Mouse (Mus musculus) neural tube, embryonic 15.5 days (tissue): ENCODE data around the gene Bhlha9. TPM values are rescaled to one million over a fixed set of nuclear protein-coding genes. Genes with fewer than 3 reads are reported as not detected.

Experiments
- ATAC-seq: fragments of 200-750 bp; cut with Nextera tagmentation; 2 replicates; pipeline ENCODE4 v1.8.0; 2017; ENCODE audit warnings: mild to moderate bottlenecking, moderate TSS enrichment, moderate library complexity; ENCODE audit not compliant: low FRiP score
- H3K27ac ChIP-seq: fragments of 300-500 bp; sonication (generic); replicated peaks from 2 replicates; pipeline ENCODE4 v1.5.1; 2015; ENCODE audit warnings: mild to moderate bottlenecking, inconsistent platforms
- H3K27me3 ChIP-seq: fragments of 300-500 bp; sonication (generic); replicated peaks from 2 replicates; pipeline ENCODE4 v1.6.1; 2015; ENCODE audit warnings: inconsistent platforms
- H3K36me3 ChIP-seq: fragments of 300-500 bp; sonication (generic); 2 replicates; pipeline ENCODE4 v1.6.1; 2015; ENCODE audit warnings: inconsistent platforms
- H3K4me1 ChIP-seq: fragments of 300-500 bp; sonication (generic); 2 replicates; pipeline ENCODE4 v1.6.1; 2015; ENCODE audit warnings: inconsistent platforms
- H3K4me2 ChIP-seq: fragments of 300-500 bp; sonication (generic); 2 replicates; pipeline ENCODE4 v1.6.1; 2015; ENCODE audit warnings: inconsistent platforms, mild to moderate bottlenecking, moderate library complexity
- H3K4me3 ChIP-seq: fragments of 300-500 bp; sonication (generic); replicated peaks from 2 replicates; pipeline ENCODE4 v1.5.1; 2015; ENCODE audit warnings: mild to moderate bottlenecking, inconsistent platforms
- H3K9ac ChIP-seq: fragments of 300-500 bp; sonication (generic); replicated peaks from 2 replicates; pipeline ENCODE4 v1.6.1; 2015; ENCODE audit warnings: mild to moderate bottlenecking, inconsistent platforms
- H3K9me3 ChIP-seq: fragments of 300-500 bp; sonication (generic); replicated peaks from 2 replicates; pipeline ENCODE4 v1.6.1; 2016; ENCODE audit warnings: inconsistent platforms
- WGBS: fragments of 180-500 bp; shearing (Covaris S2); methylation state at CpG from one replicate; pipeline ENCODE4 v1.1.7; 2015; ENCODE audit warnings: mixed read lengths; 5-methylcytosine and 5-hydroxymethylcytosine counted together
- polyA plus RNA-seq: library from polyadenylated mRNA; unstranded; fragments of >200 nt; fragmentation: Nextera tagmentation; extraction: Ambion mirVana; gene quantifications from 2 replicates; pipeline ENCODE4 v1.2.1, GENCODE M21; 2015

Gene Bhlha9
- 1.7 and 1.9 TPM in 2 replicates for polyA plus RNA-seq

GRCm38 (mm10) chr11:76671871-76672475, at the start of gene Bhlha9:
TSS of gene Bhlha9 (plus strand) at chr11:76672470.
- Histone ChIP-seq H3K27ac (no peak within 1 kb of the TSS), H3K9ac (peak within 1 kb of the TSS; percentile 59), H3K9me3 (no peaks in the 10 kb centered on the region), H3K4me2 (peak within 1 kb of the TSS; percentile 85), H3K4me1 (peaks cover 16% of the 10 kb centered on the region), H3K36me3 (no peaks in the 10 kb centered on the region), H3K27me3 (peaks cover 65% of the 10 kb centered on the region), H3K4me3 (peak within 1 kb of the TSS; percentile 42)
- ATAC-seq: no peak
- 62% methylated on average over 15 of the region's 15 CpGs for WGBS

GRCm38 (mm10) chr11:76622566-76623205, 49.6 kb upstream of the Bhlha9 start:
- Histone ChIP-seq H3K36me3 (no peaks in the 10 kb centered on the region), H3K27me3 (peaks cover 8% of the 10 kb centered on the region; the same call in 1 of the 2 replicates), H3K4me3 (peak overlapping the region; percentile 64), H3K27ac (peak overlapping the region; percentile 50; the same call in 1 of the 2 replicates), H3K9ac (peak overlapping the region; percentile 59), H3K4me2 (peak overlapping the region; percentile 100), H3K4me1 (peaks cover 35% of the 10 kb centered on the region), H3K9me3 (no peaks in the 10 kb centered on the region)
- under 1% methylated on average over 65 of the region's 66 CpGs for WGBS
- 0 out of 2 replicates have a peak, but pooled peaks have one; percentile 23 for ATAC-seq

- Histone ChIP-seq H3K36me3 (no peaks in the 10 kb centered on the region), H3K9me3 (no peaks in the 10 kb centered on the region), H3K4me2 (peak overlapping the region; percentile 100), H3K27me3 (peaks cover 8% of the 10 kb centered on the region; the same call in 1 of the 2 replicates), H3K9ac (peak overlapping the region; percentile 59), H3K27ac (peak overlapping the region; percentile 50; the same call in 1 of the 2 replicates), H3K4me3 (peak overlapping the region; percentile 64), H3K4me1 (peaks cover 35% of the 10 kb centered on the region)
- 1% methylated on average over 41 of the region's 72 CpGs for WGBS
- peak; percentile 85 for ATAC-seq
Observed at GRCm38 (mm10) chr11:76623206-76623961, 48.9 kb upstream of the Bhlha9 start.

GRCm38 (mm10) chr11:76624071-76624470, 48.2 kb upstream of the Bhlha9 start:
- Histone ChIP-seq H3K4me2 (peak overlapping the region; percentile 100), H3K9ac (no peak overlapping the region), H3K9me3 (no peaks in the 10 kb centered on the region), H3K4me1 (peaks cover 35% of the 10 kb centered on the region), H3K27ac (no peak overlapping the region), H3K36me3 (no peaks in the 10 kb centered on the region), H3K27me3 (peaks cover 8% of the 10 kb centered on the region; the same call in 1 of the 2 replicates), H3K4me3 (peak overlapping the region; percentile 64)
- no peak for ATAC-seq
- 58% methylated on average over 10 of the region's 10 CpGs for WGBS

GRCm38 (mm10) chr11:76624881-76625280, 47.4 kb upstream of the Bhlha9 start:
- Histone ChIP-seq H3K4me3 (no peak overlapping the region), H3K27me3 (peaks cover 8% of the 10 kb centered on the region; the same call in 1 of the 2 replicates), H3K9me3 (no peaks in the 10 kb centered on the region), H3K4me2 (no peak overlapping the region), H3K4me1 (peaks cover 35% of the 10 kb centered on the region), H3K9ac (no peak overlapping the region), H3K27ac (no peak overlapping the region), H3K36me3 (no peaks in the 10 kb centered on the region)
- 88% methylated on average over 3 of the region's 3 CpGs for WGBS
- no peak for ATAC-seq

GRCm38 (mm10) chr11:76628613-76629012, 43.7 kb upstream of the Bhlha9 start:
- Histone ChIP-seq H3K9ac (no peak overlapping the region), H3K36me3 (no peaks in the 10 kb centered on the region), H3K27me3 (no peaks in the 10 kb centered on the region), H3K4me1 (peaks cover 4% of the 10 kb centered on the region), H3K4me2 (no peak overlapping the region), H3K27ac (no peak overlapping the region), H3K4me3 (no peak overlapping the region), H3K9me3 (no peaks in the 10 kb centered on the region)
- ATAC-seq: no peak
- 86% methylated on average over 5 of the region's 5 CpGs for WGBS

GRCm38 (mm10) chr11:76630023-76630422, 42.2 kb upstream of the Bhlha9 start:
- Histone ChIP-seq H3K9ac (no peak overlapping the region), H3K9me3 (no peaks in the 10 kb centered on the region), H3K4me3 (no peak overlapping the region), H3K4me1 (no peaks in the 10 kb centered on the region), H3K27me3 (no peaks in the 10 kb centered on the region), H3K4me2 (no peak overlapping the region), H3K27ac (no peak overlapping the region), H3K36me3 (no peaks in the 10 kb centered on the region)
- 32% methylated on average over 2 of the region's 2 CpGs for WGBS
- ATAC-seq: no peak

- H3K4me2 ChIP-seq: no peak overlapping the region
- no peaks in the 10 kb centered on the region for H3K9me3 ChIP-seq
- no peak overlapping the region for H3K9ac ChIP-seq
- H3K27me3 ChIP-seq: no peaks in the 10 kb centered on the region
- no peak overlapping the region for H3K4me3 ChIP-seq
- no peak for ATAC-seq
- no peaks in the 10 kb centered on the region for H3K36me3 ChIP-seq
- H3K4me1 ChIP-seq: no peaks in the 10 kb centered on the region
- WGBS: 80% methylated on average over 5 of the region's 5 CpGs
- no peak overlapping the region for H3K27ac ChIP-seq
Observed at GRCm38 (mm10) chr11:76630487-76630886, 41.8 kb upstream of the Bhlha9 start.

- no peak for ATAC-seq
- 34% methylated on average over 17 of the region's 17 CpGs for WGBS
- Histone ChIP-seq H3K9ac (no peak overlapping the region), H3K4me1 (peaks cover 8% of the 10 kb centered on the region), H3K4me3 (no peak overlapping the region), H3K36me3 (no peaks in the 10 kb centered on the region), H3K27ac (no peak overlapping the region), H3K4me2 (no peak overlapping the region; the same call in 1 of the 2 replicates), H3K9me3 (no peaks in the 10 kb centered on the region), H3K27me3 (no peaks in the 10 kb centered on the region)
Observed at GRCm38 (mm10) chr11:76639269-76639985, 32.8 kb upstream of the Bhlha9 start.

GRCm38 (mm10) chr11:76640231-76640630, 32.0 kb upstream of the Bhlha9 start:
- no peak overlapping the region for H3K4me3 ChIP-seq
- 68% methylated on average over 4 of the region's 4 CpGs for WGBS
- no peak overlapping the region for H3K9ac ChIP-seq
- H3K27ac ChIP-seq: no peak overlapping the region
- no peaks in the 10 kb centered on the region for H3K27me3 ChIP-seq
- H3K4me2 ChIP-seq: no peak overlapping the region
- no peaks in the 10 kb centered on the region for H3K9me3 ChIP-seq
- H3K36me3 ChIP-seq: no peaks in the 10 kb centered on the region
- ATAC-seq: no peak
- peaks cover 16% of the 10 kb centered on the region for H3K4me1 ChIP-seq

- Histone ChIP-seq H3K27ac (0 out of 2 replicates have a peak overlapping the region, but pooled peaks have one; percentile 3), H3K4me1 (peaks cover 39% of the 10 kb centered on the region), H3K4me2 (no peak overlapping the region), H3K4me3 (no peak overlapping the region), H3K27me3 (no peaks in the 10 kb centered on the region), H3K9me3 (no peaks in the 10 kb centered on the region), H3K9ac (no peak overlapping the region), H3K36me3 (no peaks in the 10 kb centered on the region)
- 23% methylated on average over 6 of the region's 6 CpGs for WGBS
- ATAC-seq: no peak
Observed at GRCm38 (mm10) chr11:76644257-76644656, 28.0 kb upstream of the Bhlha9 start.
